Mouse (Mus musculus): ENCODE results near the gene Svbp. TPM values are rescaled to one million over a fixed set of nuclear protein-coding genes. Genes with fewer than 3 reads are reported as not detected.

Svbp gene
- polyA plus RNA-seq, 1 experiment from 2014 or later: 33.6 TPM

- no peak for DNase-seq (ENCODE audit: low read depth, low spot score)
- in situ Hi-C loops (cut with MboI; ENCODE audit: low pct_unique_long_range_greater_than_20kb): no loop called here
- POLR2A ChIA-PET: no interaction called here
- H3K27me3 ChIP-seq: no peaks in the 10 kb centered on the region
- no peak for ATAC-seq
- TF ChIP-seq CTCF (IDR thresholded peaks at IDR 0.05): no peak
- CTCF ChIA-PET: interaction anchor here (0.7 kb wide), 1 partner anchor 52 kb away, joined by 3 read pairs; no protein-coding TSS in a partner anchor
Measured at GRCm38 (mm10) chr4:119224534-119224933, 29.4 kb downstream of the Svbp start.

- ChIA-PET CTCF (no interaction called here), POLR2A (interaction anchor here (0.6 kb wide), 1 partner anchor 24 kb away, joined by 4 read pairs; no protein-coding TSS in a partner anchor)
- no peak for DNase-seq (ENCODE audit: low read depth, low spot score)
- in situ Hi-C loops (cut with MboI; ENCODE audit: low pct_unique_long_range_greater_than_20kb): no loop called here
- TF ChIP-seq CTCF (IDR thresholded peaks at IDR 0.05): no peak
- no peak for ATAC-seq
- no peaks in the 10 kb centered on the region for H3K27me3 ChIP-seq
Measured at GRCm38 (mm10) chr4:119225719-119226118, 30.6 kb downstream of the Svbp start.

GRCm38 (mm10) chr4:119226751-119227150 lies 31.6 kb downstream of the Svbp start:
- ATAC-seq: no peak
- no peak for TF ChIP-seq CTCF (IDR thresholded peaks at IDR 0.05)
- no peak for DNase-seq (ENCODE audit: low read depth, low spot score)
- ChIA-PET POLR2A (no interaction called here), CTCF (no interaction called here)
- in situ Hi-C loops (cut with MboI; ENCODE audit: low pct_unique_long_range_greater_than_20kb): no loop called here
- no peaks in the 10 kb centered on the region for H3K27me3 ChIP-seq

- POLR2A ChIA-PET: interaction anchor here (1.0 kb wide), 1 partner anchor 12 kb away, joined by 3 read pairs; no protein-coding TSS in a partner anchor
- DNase-seq (ENCODE audit: low read depth, low spot score) (peak; percentile 96), ATAC-seq (peak; percentile 82)
- in situ Hi-C loops (cut with MboI; ENCODE audit: low pct_unique_long_range_greater_than_20kb): no loop called here
- no peaks in the 10 kb centered on the region for H3K27me3 ChIP-seq
- CTCF ChIA-PET: interaction anchor here (0.8 to 1.4 kb wide), 3 partner anchors 13 to 76 kb away, joined by 3 to 4 read pairs (median 4); no protein-coding TSS in a partner anchor
- TF ChIP-seq CTCF (IDR thresholded peaks at IDR 0.05): no peak
Measured at GRCm38 (mm10) chr4:119232410-119233255, 37.5 kb downstream of the Svbp start, which contains the start of the genes AU022252 and P3h1. Gene AU022252 (minus strand): TSS chr4:119232712. Gene P3h1 (plus strand): TSS chr4:119232915.

- ChIA-PET POLR2A (no interaction called here), CTCF (interaction anchor here (0.8 to 1.4 kb wide), 3 partner anchors 15 to 150 kb away, joined by 3 to 4 read pairs (median 4); no protein-coding TSS in a partner anchor)
- in situ Hi-C loops (cut with MboI; ENCODE audit: low pct_unique_long_range_greater_than_20kb): no loop called here
- no peak for DNase-seq (ENCODE audit: low read depth, low spot score)
- H3K27me3 ChIP-seq: no peaks in the 10 kb centered on the region
- no peak for TF ChIP-seq CTCF (IDR thresholded peaks at IDR 0.05)
- ATAC-seq: peak; percentile 38
Measured at GRCm38 (mm10) chr4:119233256-119233901, 38.3 kb downstream of the Svbp start.

GRCm38 (mm10) chr4:119234348-119234747 lies 39.2 kb downstream of the Svbp start:
- TF ChIP-seq CTCF (IDR thresholded peaks at IDR 0.05): no peak

GRCm38 (mm10) chr4:119238661-119239060 lies 43.6 kb downstream of the Svbp start:
- no peak for TF ChIP-seq CTCF (IDR thresholded peaks at IDR 0.05)
- ATAC-seq: no peak
- H3K27me3 ChIP-seq: no peaks in the 10 kb centered on the region
- in situ Hi-C loops (cut with MboI; ENCODE audit: low pct_unique_long_range_greater_than_20kb): no loop called here
- CTCF ChIA-PET: interaction anchor here (1.2 to 2.2 kb wide), 6 partner anchors 9 to 396 kb away, joined by 3 to 11 read pairs (median 3); no protein-coding TSS in a partner anchor
- POLR2A ChIA-PET: no interaction called here
- no peak for DNase-seq (ENCODE audit: low read depth, low spot score)

More at GRCm38 (mm10) chr4:119234348-119234747, 39.2 kb downstream of the Svbp start:
- DNase-seq (ENCODE audit: low read depth, low spot score): no peak
- ChIA-PET POLR2A (no interaction called here), CTCF (interaction anchor here (0.7 to 1.3 kb wide), 4 partner anchors 11 to 149 kb away, joined by 3 to 4 read pairs (median 3); no protein-coding TSS in a partner anchor)
- ATAC-seq: no peak
- in situ Hi-C loops (cut with MboI; ENCODE audit: low pct_unique_long_range_greater_than_20kb): no loop called here
- H3K27me3 ChIP-seq: no peaks in the 10 kb centered on the region

- CTCF ChIA-PET: interaction anchor here (0.9 to 2.2 kb wide), 8 partner anchors 8 to 395 kb away, joined by 3 to 11 read pairs (median 3); no protein-coding TSS in a partner anchor
- POLR2A ChIA-PET: no interaction called here
- no peaks in the 10 kb centered on the region for H3K27me3 ChIP-seq
- in situ Hi-C loops (cut with MboI; ENCODE audit: low pct_unique_long_range_greater_than_20kb): no loop called here
- ATAC-seq (peak; percentile 44), DNase-seq (ENCODE audit: low read depth, low spot score) (no peak)
- no peak for TF ChIP-seq CTCF (IDR thresholded peaks at IDR 0.05)
Measured at GRCm38 (mm10) chr4:119239181-119239682, 44.1 kb downstream of the Svbp start.

- ChIA-PET CTCF (interaction anchor here (1.1 kb wide), 1 partner anchor 100 kb away, joined by 4 read pairs; no protein-coding TSS in a partner anchor), POLR2A (no interaction called here)
- ATAC-seq (no peak), DNase-seq (ENCODE audit: low read depth, low spot score) (no peak)
- no peaks in the 10 kb centered on the region for H3K27me3 ChIP-seq
- TF ChIP-seq CTCF (IDR thresholded peaks at IDR 0.05): no peak
- in situ Hi-C loops (cut with MboI; ENCODE audit: low pct_unique_long_range_greater_than_20kb): loop anchor here (5.0 to 10.0 kb wide), 3 partner anchors 176 to 423 kb away; partner anchors contain the start of genes Ccdc30, Foxj3 and Frg2f1
Measured at GRCm38 (mm10) chr4:119241664-119242063, 46.6 kb downstream of the Svbp start.

- in situ Hi-C loops (cut with MboI; ENCODE audit: low pct_unique_long_range_greater_than_20kb): loop anchor here (5.0 to 10.0 kb wide), 3 partner anchors 175 to 422 kb away; partner anchors contain the start of genes Ccdc30, Foxj3 and Frg2f1
- no peak for ATAC-seq
- POLR2A ChIA-PET: no interaction called here
- no peak for TF ChIP-seq CTCF (IDR thresholded peaks at IDR 0.05)
- no peaks in the 10 kb centered on the region for H3K27me3 ChIP-seq
- CTCF ChIA-PET: no interaction called here
- no peak for DNase-seq (ENCODE audit: low read depth, low spot score)
Measured at GRCm38 (mm10) chr4:119242571-119242970, 47.5 kb downstream of the Svbp start.

All from Patski (cell line).